15 mouse cellular contexts compared by ENCODE assay signal in the genomic region with DNA sequence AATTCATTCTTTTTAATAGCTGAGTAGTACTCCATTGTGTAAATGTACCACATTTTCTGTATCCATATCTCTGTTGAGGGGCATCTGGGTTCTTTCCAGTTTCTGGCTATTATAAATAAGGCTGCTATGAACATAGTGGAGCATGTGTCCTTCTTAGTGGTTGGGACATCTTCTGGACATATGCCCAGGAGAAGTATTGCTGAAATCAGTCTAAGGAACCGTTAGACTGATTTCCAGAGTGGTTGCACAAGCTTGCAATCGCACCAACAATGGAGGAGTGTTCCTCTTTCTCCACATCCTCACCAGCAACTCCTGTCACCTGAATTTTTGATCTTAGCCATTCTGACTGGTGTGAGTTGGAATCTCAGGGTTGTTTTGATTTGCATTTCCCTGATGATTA. TPM values are rescaled to one million over a fixed set of nuclear protein-coding genes. Genes with fewer than 3 reads are reported as not detected.
"Had no signal": no experiment of that assay in that cellular context is flagged by ENCODE, and none has a peak within 500 bp of the region (broad histone marks: within the 10 kb centered on the region; RNA-seq: fewer than 3 reads in every experiment).

No protein-coding gene starts in this region.

RNA-seq across cellular contexts. Expression of gene Chil3, which starts 5.1 kb away (rescaled TPM):
- polyA plus RNA-seq: lung, embryonic 14.5 days; midbrain, embryonic 12.5 days; midbrain, embryonic 14.5 days; midbrain, embryonic 16.5 days; myocyte; neural tube, embryonic 11.5 days; neural tube, embryonic 13.5 days; neural tube, embryonic 15.5 days; small intestine, adult 2 months; stomach, embryonic 14.5 days had no signal

RNA-seq across cellular contexts. Expression of gene Chil4, which starts 46.8 kb away (rescaled TPM):
- polyA plus RNA-seq: liver, embryonic 14.5 days; liver, embryonic 16.5 days; lung, embryonic 14.5 days; lung, embryonic 16.5 days; macrophage; midbrain, embryonic 12.5 days; midbrain, embryonic 14.5 days; midbrain, embryonic 16.5 days; myocyte; neural tube, embryonic 11.5 days; neural tube, embryonic 13.5 days; neural tube, embryonic 15.5 days; small intestine, adult 2 months; stomach, embryonic 14.5 days; stomach, embryonic 16.5 days had no signal

RNA-seq across cellular contexts. Expression of gene Chia1, which starts 59.5 kb away (rescaled TPM):
- polyA plus RNA-seq: liver, embryonic 14.5 days; liver, embryonic 16.5 days; macrophage; myocyte; neural tube, embryonic 11.5 days; stomach, embryonic 14.5 days had no signal
